Mouse (Mus musculus) myocyte (in vitro differentiated cells): Measurements from ENCODE around the gene Uroc1. TPM values are rescaled to one million over a fixed set of nuclear protein-coding genes. Genes with fewer than 3 reads are reported as not detected.
A peak's percentile ranks its signal among the peaks of the same experiment; 100 is the strongest.

Experiments used
- H3K27me3 ChIP-seq: one replicate; pipeline ENCODE4 v1.6.1; 2011; ENCODE audit not compliant: control insufficient read depth, insufficient read depth, insufficient read length
- H3K36me3 ChIP-seq: one replicate; pipeline ENCODE4 v1.6.1; 2011; ENCODE audit not compliant: control insufficient read depth, insufficient read depth
- H3K4me2 ChIP-seq: one replicate; pipeline ENCODE4 v1.6.1; 2011; ENCODE audit warnings: low read depth, control low read depth
- H3K4me3 ChIP-seq: one replicate; pipeline ENCODE4 v1.5.1; 2011; ENCODE audit warnings: mild to moderate bottlenecking, control low read depth, moderate library complexity
- H3K79me2 ChIP-seq: one replicate; pipeline ENCODE4 v1.6.1; 2011; ENCODE audit not compliant: control insufficient read depth, insufficient read depth
- H3ac ChIP-seq: one replicate; pipeline ENCODE4 v1.6.1; 2011; ENCODE audit not compliant: control insufficient read depth, insufficient read length
- CEBPB ChIP-seq: IDR thresholded peaks from 2 replicates; pipeline ENCODE4 v1.6.1; 2011; ENCODE audit warnings: mild to moderate bottlenecking, moderate library complexity; ENCODE audit not compliant: poor library complexity, insufficient read depth, severe bottlenecking
- E2F4 ChIP-seq: IDR thresholded peaks from one replicate; pipeline ENCODE4 v1.6.1; 2011; ENCODE audit warnings: mild to moderate bottlenecking, control low read depth, moderate library complexity; ENCODE audit not compliant: insufficient read depth
- MAX ChIP-seq: IDR thresholded peaks from one replicate; pipeline ENCODE4 v1.6.1; 2011; ENCODE audit warnings: low read depth, mild to moderate bottlenecking, control low read depth
- MYOD1 ChIP-seq, 3 experiments: IDR thresholded peaks; one replicate each; pipeline ENCODE4 v1.6.1; 2011; ENCODE audit warnings: control low read depth in 2 of 3, low read depth in 2 of 3, mild to moderate bottlenecking in 2 of 3, moderate library complexity in 1 of 3; ENCODE audit not compliant: insufficient read length in 2 of 3, control insufficient read depth in 1 of 3
- MYOG ChIP-seq, 3 experiments: IDR thresholded peaks; one replicate each; pipeline ENCODE4 v1.6.1; 2011; ENCODE audit warnings: control low read depth in 2 of 3, low read depth in 2 of 3, mild to moderate bottlenecking in 2 of 3; ENCODE audit not compliant: insufficient read length in 2 of 3, control insufficient read depth in 1 of 3, insufficient read depth in 1 of 3
- POLR2A ChIP-seq: IDR thresholded peaks from one replicate; pipeline ENCODE4 v1.6.1; 2011; ENCODE audit warnings: low read depth, mild to moderate bottlenecking, control low read depth, moderate library complexity; ENCODE audit not compliant: insufficient read length
- POLR2AphosphoS2 ChIP-seq: IDR thresholded peaks from one replicate; pipeline ENCODE4 v1.6.1; 2011; ENCODE audit warnings: low read depth, control low read depth; ENCODE audit not compliant: insufficient read length
- REST ChIP-seq: IDR thresholded peaks from one replicate; pipeline ENCODE4 v1.6.1; 2011; ENCODE audit warnings: mild to moderate bottlenecking, control low read depth, moderate library complexity; ENCODE audit not compliant: insufficient read depth, insufficient read length
- SRF ChIP-seq: IDR thresholded peaks from one replicate; pipeline ENCODE4 v1.6.1; 2011; ENCODE audit warnings: low read depth; ENCODE audit not compliant: control insufficient read depth, insufficient read length
- TCF12 ChIP-seq: IDR thresholded peaks from one replicate; pipeline ENCODE4 v1.6.1; 2011; ENCODE audit warnings: mild to moderate bottlenecking, control low read depth; ENCODE audit not compliant: poor library complexity, insufficient read depth, severe bottlenecking
- TCF3 ChIP-seq: IDR thresholded peaks from one replicate; pipeline ENCODE4 v1.6.1; 2011; ENCODE audit warnings: low read depth, control low read depth; ENCODE audit not compliant: insufficient read length
- USF1 ChIP-seq: IDR thresholded peaks from one replicate; pipeline ENCODE4 v1.6.1; 2011; ENCODE audit warnings: low read depth, mild to moderate bottlenecking, control low read depth, moderate library complexity
- polyA plus RNA-seq: library from polyadenylated mRNA; unstranded; fragments of >200 nt; fragmentation: generic; extraction: Trizol; gene quantifications from one replicate; pipeline ENCODE4 v1.2.1, GENCODE M21; 2012; ENCODE audit warnings: missing spikeins

The Uroc1 gene
- polyA plus RNA-seq, 1 experiment, result not detected

- no peaks in the 10 kb centered on the region for H3K79me2 ChIP-seq
- peak overlapping the region; percentile 59 for H3K4me2 ChIP-seq
- no peaks in the 10 kb centered on the region for H3K27me3 ChIP-seq
- no peaks in the 10 kb centered on the region for H3K36me3 ChIP-seq
- H3K4me3 ChIP-seq, result no peak overlapping the region
- no peak overlapping the region for H3ac ChIP-seq
- TF ChIP-seq POLR2AphosphoS2, result no peak
- TF ChIP-seq E2F4, result no peak
- TF ChIP-seq SRF, result no peak
- TF ChIP-seq POLR2A, result no peak
Measured at GRCm38 (mm10) chr6:90360024-90360781, 27.1 kb downstream of the Uroc1 start.

- TF ChIP-seq USF1 (no peak), TCF12 (no peak), CEBPB (no peak), E2F4 (no peak), SRF (no peak), MYOD1 (IDR thresholded peaks at IDR 0.05; ENCODE audit: control insufficient read depth in 1 of 3, insufficient read length in 2 of 3, low read depth in 2 of 3) (no peak), MAX (no peak), TCF3 (no peak), POLR2A (no peak), MYOG (IDR thresholded peaks at IDR 0.05; ENCODE audit: control insufficient read depth in 1 of 3, insufficient read depth in 1 of 3, insufficient read length in 2 of 3, low read depth in 2 of 3) (no peak), REST (no peak), POLR2AphosphoS2 (no peak)
- Histone ChIP-seq H3K27me3 (no peaks in the 10 kb centered on the region), H3K36me3 (no peaks in the 10 kb centered on the region), H3K79me2 (no peaks in the 10 kb centered on the region), H3K4me2 (no peak overlapping the region), H3ac (no peak overlapping the region), H3K4me3 (no peak overlapping the region)
Measured at GRCm38 (mm10) chr6:90360922-90361614, 28.0 kb downstream of the Uroc1 start.

- no peak for TF ChIP-seq CEBPB
- no peak for TF ChIP-seq MYOD1 (IDR thresholded peaks at IDR 0.05; ENCODE audit: control insufficient read depth in 1 of 3, insufficient read length in 2 of 3, low read depth in 2 of 3)
- TF ChIP-seq TCF12, result no peak
- no peak for TF ChIP-seq POLR2A
- TF ChIP-seq REST, result no peak
- TF ChIP-seq TCF3, result no peak
- TF ChIP-seq SRF, result no peak
- no peak for TF ChIP-seq MYOG (IDR thresholded peaks at IDR 0.05; ENCODE audit: control insufficient read depth in 1 of 3, insufficient read depth in 1 of 3, insufficient read length in 2 of 3, low read depth in 2 of 3)
- TF ChIP-seq POLR2AphosphoS2, result no peak
- no peak overlapping the region for H3K4me3 ChIP-seq
- no peak overlapping the region for H3ac ChIP-seq
- H3K4me2 ChIP-seq, result no peak overlapping the region
- H3K79me2 ChIP-seq, result no peaks in the 10 kb centered on the region
- no peaks in the 10 kb centered on the region for H3K27me3 ChIP-seq
- H3K36me3 ChIP-seq, result no peaks in the 10 kb centered on the region
Measured at GRCm38 (mm10) chr6:90363301-90363700, 30.2 kb downstream of the Uroc1 start.

GRCm38 (mm10) chr6:90368976-90369724 is 36.1 kb downstream of the Uroc1 start, which contains the start of gene Zxdc:
Gene Zxdc (plus strand): TSS chr6:90369492.
- Histone ChIP-seq H3K36me3 (peaks cover 13% of the 10 kb centered on the region), H3K27me3 (no peaks in the 10 kb centered on the region), H3ac (peak within 1 kb of the TSS; percentile 86), H3K79me2 (peaks cover 22% of the 10 kb centered on the region), H3K4me3 (peak within 1 kb of the TSS; percentile 60), H3K4me2 (peak within 1 kb of the TSS; percentile 85)
- TF ChIP-seq POLR2A (peak; percentile 95), POLR2AphosphoS2 (peak; percentile 92), MYOG (IDR thresholded peaks at IDR 0.05; ENCODE audit: control insufficient read depth in 1 of 3, insufficient read depth in 1 of 3, insufficient read length in 2 of 3, low read depth in 2 of 3) (peak in 1 of 3 experiments; percentile 26), MYOD1 (IDR thresholded peaks at IDR 0.05; ENCODE audit: control insufficient read depth in 1 of 3, insufficient read length in 2 of 3, low read depth in 2 of 3) (no peak)
